Mouse (Mus musculus): Measurements from ENCODE around the gene Nrxn3.

GRCm38 (mm10) chr12:88707786-88708185 lies 14.9 kb upstream of the Nrxn3 start:
- TF ChIP-seq POLR2A (IDR thresholded peaks at IDR 0.05; ENCODE audit: low read depth, low read length) = no peak
- no peak for TF ChIP-seq CTCF (IDR thresholded peaks at IDR 0.05; ENCODE audit: borderline replicate concordance, insufficient read depth, low read length)
